Mouse (Mus musculus) induced T-regulatory cell, adult 2 months (primary cell): ENCODE measurements around the gene Exoc4.
A peak's percentile ranks its signal among the peaks of the same experiment; 100 is the strongest.

Source experiments
- DNase-seq: peaks from one replicate; pipeline ENCODE4 v3.0.0-alpha.2; 2012; ENCODE audit warnings: low read depth

The Exoc4 gene

DNA sequence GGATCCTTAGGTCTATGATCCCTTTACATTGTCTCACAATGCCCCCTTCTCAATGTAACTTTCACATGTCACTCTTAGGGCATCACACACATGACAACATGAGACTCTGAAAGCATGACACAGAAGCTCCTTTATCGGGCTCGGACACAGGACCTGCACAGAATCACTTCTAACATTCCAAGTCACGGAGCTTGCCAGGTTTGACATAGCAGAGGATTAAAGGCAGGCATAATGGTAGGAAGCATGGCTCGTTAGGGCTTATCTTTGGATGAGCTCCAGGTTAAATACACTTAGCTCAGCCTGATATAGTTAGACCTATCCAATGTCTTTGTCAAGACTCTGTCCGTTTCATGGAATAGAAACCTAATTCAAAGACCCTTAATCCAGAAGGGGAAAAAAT is 690.3 kb downstream of the Exoc4 start:
- DNase-seq, result no peak

DNA sequence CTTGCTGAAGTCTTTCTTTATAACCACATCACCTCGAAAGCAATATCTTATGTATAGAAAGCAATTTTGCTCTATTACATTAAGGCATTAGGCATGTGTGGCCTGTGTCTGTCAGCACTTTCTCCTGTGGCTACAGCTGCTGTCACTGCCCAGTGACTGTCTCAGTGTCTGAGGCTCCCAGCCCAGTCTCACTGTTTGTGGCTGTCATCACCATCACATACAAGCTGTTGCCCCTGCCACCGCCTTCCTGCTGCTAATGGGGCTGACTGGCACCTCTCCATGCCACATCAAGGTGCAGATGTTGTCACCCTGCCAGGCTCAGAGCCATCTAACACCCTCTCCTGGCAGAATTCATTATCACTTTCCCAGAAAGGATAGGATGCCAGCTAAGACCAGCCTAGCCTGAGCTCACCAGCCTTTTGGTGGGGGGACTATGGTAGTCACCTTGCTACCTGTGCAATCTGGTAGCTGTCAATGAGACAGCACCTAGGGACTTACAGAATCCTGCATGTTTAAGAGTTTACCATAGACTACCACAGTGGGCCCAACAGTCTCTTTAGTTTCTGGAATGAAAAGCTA is 698.1 kb downstream of the Exoc4 start:
- no peak for DNase-seq

DNA sequence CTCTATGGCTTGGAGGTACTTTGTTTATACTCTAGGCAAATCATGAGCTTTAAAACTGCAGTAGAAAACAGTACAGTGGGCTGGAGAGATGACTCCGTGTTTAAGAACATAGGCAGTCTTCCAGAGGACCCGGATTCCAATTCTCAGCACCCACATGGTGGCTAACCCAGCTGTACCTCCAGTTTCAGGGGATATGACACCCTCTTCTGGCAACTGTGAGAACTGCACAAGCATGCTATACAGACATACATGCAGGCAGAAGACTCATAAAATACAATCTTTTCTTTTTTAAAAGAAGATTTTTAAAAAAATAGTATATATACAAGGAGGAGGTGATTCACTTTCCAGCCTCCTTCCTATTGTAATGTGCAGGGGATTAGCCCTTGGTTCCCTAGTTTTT is 701.2 kb downstream of the Exoc4 start:
- peak; percentile 6 for DNase-seq

DNA sequence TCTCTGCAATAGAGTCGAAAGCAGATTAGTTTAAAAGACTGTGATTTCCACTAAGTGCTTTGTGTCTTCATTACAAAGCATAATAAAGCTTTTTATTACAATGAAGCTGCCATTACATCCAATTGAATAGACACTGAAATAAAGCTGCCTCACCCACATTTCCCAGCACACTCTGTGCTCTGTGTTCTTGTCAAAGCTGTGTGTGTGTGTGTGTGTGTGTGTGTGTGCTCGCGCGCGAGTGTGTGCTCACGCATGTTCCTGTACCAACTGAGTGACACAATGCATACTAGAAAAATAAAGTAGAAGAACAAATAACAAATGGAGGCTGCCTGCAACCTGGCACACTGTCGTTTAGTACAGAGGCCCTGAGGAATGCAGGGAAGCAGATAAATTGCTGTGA is 706.6 kb downstream of the Exoc4 start:
- no peak for DNase-seq

DNA sequence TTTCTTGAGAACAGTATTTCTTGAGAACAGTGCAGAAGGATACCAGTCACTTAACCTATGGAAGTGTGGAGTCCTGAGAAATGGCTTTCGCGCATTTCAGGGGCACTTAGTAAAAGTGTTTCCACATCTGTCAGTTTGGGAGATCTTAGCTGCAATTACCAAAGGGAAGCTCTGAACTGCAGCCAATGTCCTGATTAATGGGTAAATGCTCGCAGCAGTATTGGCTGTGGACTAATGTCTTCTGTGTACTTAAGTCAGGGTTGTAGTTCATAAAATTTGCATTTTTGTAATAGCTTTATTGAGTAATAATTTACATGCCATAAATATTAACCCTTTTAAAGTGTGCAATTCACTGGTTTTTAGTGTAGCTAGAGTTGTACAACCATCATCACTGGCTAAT is 709.4 kb downstream of the Exoc4 start:
- no peak for DNase-seq

DNA sequence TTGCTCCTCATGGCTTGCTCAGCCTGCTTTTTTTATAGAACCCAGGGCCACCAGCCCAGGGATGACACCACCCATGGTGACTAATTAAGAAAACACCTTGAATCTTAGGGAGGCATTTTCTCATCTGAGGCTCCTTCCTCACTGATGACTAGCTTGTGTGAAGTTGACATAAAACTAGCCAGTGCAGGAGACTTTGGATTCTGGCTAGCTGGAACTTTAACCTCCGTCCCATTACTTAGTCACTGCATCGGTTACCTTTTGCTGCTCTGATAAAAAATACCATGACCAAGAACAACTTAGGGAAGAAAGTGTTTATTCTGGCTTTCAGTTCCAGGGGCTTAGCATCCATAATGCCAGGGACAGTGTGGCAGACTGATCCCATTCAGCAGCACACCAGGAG is 711.9 kb downstream of the Exoc4 start:
- DNase-seq, result no peak

DNA sequence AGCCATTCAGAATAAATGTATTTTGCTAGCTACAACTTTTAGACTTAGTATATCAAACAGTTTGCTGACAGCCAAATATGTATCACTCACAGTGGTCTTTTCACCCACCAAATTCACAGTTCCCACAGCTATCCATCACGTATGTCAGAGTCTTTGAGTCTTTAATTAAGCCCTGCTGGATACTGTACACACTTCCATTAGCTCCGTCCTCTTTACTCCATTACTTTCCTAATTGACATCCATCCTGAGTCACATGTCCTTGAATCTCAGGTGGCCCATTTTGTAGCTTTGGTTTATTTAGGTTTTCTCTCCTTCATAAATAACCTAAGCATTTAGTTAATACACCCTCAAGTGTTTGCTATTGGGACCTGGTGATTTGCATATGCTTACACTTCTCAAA is 714.2 kb downstream of the Exoc4 start:
- DNase-seq, result no peak

DNA sequence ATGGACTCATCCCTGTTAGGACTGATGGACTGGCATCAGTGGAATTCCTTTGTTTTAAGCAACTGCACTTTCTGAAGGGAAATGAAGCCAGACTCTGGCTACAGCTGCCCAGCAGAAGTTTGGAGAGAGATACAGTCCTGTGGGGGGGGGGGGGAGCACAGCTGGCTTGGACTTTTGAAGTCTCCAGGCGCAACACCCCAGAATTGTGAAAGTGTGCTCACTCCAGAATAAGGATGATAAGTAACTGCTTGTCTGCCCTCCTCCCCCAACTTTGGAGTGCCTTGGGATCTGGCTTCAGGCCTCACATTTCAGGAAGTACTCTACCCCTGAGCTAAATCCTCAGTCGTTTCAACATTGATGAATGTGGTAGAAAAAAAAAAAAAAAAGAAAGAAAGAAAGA is 716.7 kb downstream of the Exoc4 start:
- DNase-seq, result no peak

DNA sequence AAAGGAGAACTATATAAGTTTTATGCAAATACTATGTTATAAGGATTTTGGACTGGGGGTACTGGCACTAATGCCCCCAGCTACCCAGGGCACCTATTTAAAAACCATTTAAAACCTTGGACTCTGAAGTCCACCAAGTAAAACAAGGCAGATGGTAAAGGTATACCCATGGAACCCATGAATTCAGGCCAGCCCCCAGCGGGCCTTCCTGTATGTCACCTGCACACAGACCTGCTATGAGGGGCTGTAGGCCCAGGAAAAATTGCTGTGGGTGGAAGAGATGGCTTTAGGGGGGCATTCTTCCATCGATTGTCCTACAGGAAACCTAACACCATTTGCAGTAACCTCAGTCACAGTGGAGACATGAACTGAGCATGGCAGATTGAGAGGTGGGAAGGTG is 719.9 kb downstream of the Exoc4 start:
- no peak for DNase-seq

DNA sequence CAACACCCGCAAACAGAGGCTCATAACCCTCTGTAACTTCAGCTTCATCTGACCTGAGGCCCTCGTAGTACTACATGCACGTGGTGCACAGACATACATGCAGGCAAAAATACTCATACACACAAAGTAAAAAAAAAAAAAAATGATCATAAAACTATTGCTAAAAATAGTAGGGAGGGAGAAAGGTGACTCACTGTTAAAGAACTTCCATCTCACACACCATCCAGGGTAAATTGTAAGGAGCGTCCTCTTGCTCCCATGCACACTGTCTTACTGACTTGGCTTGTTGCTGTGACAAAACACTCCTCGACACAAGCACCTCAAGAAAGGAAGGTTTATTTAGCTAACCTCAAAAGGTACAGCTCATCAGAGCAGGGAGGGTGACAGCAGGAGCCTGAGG is 723.9 kb downstream of the Exoc4 start:
- no peak for DNase-seq

DNA sequence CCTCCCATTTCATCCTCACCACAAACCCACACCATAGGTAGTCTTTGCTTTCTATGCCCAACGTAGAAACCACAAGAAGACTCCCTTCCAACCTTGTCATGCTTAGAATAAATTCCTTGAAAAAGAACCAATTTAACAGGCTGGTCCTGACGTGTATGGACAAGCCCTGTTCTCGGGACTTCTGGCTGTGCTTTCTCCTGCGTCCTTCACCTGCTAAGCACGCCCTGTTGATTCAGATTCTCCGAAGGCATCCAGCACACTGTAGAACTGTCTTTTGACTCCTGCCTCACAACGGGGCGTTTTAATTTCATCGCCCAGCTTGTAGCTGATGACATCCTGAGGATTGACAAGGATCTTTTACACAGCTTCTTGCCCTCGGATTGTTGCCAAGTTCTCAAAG is 727.7 kb downstream of the Exoc4 start:
- DNase-seq, result no peak

DNA sequence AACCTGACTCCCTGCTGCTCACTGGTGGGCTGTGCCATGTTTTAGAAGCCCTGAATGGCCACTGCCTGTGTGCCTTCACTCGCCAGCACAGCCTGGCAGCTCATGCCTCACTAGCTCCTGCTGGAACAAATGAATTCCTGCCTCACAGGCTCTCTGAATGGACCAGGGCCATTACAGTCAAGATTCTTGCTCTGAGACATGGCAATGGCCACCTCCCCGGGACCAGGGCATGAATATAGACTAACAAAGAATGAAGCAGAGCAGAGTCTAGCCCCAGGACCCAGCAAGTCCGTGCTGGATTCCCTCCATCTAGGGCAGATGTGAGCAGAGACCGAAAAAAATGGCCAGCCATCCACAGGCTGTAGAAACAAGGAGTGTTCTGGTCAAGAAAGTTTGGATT is 728.6 kb downstream of the Exoc4 start:
- DNase-seq, result no peak

DNA sequence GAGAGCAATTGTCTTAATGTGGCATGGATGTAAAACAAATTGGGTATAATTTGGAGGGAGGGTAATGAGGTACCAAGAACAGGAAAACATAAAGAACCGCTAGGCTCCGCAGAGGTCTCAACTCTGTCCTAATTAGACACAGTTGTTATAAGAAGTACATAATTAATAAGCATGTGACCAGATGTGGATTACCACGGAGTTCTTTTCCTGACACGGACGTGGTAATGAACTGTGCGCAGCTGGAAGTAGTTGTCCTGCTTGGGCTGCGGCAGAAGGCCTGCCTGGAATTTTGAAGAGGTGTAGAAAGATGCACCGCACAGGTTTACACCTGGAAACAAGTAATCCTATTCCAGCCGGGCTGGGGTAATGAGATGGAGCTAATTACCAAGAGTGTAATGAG is 729.0 kb downstream of the Exoc4 start:
- DNase-seq, result no peak

DNA sequence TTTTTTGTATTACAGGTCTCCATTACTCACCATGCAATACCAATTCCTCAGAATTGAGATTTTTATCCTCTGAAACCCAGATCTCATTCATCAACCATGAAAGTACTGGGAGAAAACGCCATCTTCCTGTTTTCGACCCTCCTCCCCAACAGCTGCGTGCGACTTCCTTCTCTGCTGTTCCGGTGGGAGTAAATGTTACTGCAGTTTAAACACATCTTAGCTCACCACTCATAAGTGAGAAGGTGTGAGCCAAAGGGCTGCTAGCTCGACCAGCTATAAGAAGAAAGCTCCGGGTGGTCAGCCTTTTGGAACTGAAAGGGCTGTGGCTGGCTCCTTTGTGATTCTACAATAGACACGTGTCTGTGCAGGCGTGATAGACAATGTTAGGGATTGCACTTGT is 733.8 kb downstream of the Exoc4 start:
- DNase-seq, result no peak

DNA sequence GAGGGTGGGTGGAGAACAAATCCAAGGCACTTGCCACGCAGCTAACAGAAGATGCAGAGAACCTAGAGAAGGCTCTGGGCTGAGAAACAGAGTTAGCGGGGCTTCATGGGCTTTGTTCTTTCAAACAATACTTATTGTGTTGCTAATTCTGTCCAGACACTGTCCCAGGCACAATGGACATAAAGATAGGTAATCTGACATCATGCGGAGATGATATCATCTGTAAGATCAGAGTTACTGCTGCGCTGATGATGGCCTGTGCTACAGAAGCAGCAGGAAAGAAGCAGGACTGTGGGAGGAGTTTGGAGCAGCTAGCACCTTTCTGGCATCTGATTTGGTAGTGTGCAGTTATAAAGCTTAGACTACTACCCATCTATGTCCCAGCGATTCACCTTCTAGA is 738.2 kb downstream of the Exoc4 start:
- no peak for DNase-seq

DNA sequence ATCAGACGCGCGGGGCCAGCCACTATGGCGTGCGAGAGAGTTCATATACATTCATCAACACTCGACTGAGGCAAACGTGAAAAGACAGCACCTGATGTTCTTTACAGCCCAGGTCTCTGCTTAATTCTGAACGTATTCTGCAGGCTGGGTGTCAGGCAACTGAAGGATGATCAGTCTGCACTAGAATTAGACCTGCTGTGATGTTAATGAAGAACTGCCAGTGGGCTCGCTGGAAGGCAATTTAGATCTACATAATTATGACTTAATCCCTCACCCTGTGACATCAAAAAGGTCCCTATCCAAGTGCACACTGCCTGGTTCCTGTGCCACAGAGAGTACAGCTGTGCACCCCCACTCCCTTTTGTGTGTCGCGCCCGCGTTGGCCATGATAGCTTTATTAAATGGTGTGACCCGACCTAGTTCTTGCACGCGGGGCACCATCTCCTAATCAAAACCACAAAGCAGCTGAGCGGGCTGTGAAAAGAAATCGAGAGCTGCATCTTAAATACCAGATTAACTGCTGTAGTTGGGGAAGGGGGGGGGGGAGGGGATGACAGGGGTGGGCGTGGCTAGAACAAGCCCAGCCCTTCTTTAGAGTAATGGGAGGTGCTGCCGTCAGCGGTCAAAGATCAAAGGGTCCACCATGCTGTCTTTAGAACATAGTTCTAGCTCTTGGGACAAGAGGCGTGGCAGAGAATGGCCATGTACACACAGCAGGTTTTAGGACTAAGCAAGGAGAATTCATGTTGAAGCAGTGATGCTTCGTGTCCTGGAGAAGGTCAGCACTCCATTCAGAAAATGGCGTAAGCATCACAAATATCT is 743.5 kb downstream of the Exoc4 start:
- no peak for DNase-seq

DNA sequence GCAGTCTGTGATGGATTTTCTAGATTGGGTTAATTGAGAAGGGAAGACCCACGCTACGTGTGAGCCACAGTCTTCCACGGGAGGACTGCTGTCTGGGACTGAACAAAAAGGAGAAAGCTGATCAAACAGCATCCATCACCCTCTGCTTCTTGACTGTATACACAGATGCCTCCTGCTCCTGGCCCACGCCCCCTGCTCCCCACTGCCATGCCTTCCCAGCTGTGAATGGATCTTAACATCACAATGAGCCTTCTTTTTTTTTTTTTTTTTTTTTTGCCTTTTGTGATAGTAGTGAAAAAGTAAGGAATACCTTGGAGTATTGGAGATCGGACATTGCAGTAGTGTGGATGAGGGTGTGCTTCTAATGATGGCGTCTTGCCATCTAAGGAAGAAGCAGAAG is 745.0 kb downstream of the Exoc4 start:
- no peak for DNase-seq

DNA sequence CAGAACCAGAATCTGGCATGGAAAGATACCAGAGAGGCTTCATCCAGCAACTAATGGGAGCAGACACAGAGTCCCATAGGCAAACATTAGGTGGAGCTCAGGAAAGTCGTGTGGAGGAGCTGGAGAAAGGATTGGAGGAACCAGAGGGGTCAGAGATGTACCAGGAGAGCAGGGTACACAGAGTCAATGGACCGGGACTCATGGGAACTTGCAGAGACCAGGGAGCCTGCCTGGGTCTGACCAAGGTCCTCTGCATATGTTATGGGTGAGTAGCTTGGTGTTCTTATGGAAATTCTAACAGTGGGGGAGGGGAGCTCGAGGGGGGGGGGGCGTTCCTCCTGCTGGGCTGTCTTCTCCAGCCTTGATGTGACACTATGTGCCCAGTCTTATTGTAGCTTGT is 749.7 kb downstream of the Exoc4 start:
- no peak for DNase-seq

DNA sequence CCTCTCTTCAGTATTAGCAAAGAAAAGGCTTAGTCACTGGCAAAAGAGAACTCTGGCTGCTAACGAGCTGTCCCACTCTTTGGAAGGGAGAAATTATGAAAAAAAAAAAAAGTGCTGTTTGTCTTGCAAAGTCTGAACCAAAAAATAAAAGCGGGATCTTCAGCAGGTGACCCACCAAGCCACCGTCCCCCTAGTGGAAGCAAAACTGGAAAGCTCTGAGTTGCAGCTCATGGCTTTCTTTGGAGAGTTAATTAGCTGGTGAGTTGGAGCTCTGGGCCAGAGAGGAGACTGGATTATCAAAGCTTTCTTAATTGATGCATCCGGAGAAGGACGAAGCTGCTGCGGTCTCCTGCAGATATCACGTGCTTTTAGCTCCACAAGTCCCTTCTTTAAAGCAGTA is 750.6 kb downstream of the Exoc4 start:
- no peak for DNase-seq

DNA sequence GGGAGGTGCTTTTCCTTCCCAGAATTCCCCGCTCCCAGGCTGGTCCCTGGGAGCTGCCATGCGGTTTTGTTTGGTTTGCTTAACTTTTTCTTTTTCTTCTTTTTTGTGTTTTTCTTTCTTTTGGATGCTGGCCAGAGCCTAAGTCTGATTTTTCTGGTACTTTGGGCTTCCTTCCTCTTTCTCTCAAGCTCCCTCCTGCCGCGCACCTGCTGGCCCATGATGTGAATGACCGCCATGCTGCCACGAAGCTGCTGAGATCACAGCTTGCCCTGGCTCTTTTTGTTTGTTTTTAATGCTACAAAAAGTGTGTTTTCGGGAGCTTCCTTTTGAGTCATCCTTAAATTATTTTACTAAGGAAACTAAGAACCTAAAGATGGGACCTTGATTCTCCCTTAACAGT is 751.8 kb downstream of the Exoc4 start:
- no peak for DNase-seq

DNA sequence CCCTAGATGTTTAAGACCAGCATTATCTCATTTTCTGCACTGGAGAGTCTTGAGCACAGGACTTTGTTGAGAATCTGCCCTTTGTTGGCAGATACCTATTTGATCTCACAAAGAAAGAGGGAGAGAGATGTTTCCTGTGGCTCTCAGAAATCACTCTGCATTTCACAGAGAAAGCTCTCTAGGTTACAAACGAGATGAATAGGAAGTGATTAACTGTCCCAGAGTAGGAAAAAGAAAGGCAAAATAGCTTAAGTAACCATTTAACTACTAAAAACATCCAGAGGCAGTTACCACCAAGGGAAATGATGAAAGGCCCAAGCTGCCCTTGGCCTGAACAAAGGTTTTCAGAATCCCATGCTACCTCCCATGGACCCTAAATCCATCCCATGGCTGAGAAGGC is 754.1 kb downstream of the Exoc4 start:
- no peak for DNase-seq

DNA sequence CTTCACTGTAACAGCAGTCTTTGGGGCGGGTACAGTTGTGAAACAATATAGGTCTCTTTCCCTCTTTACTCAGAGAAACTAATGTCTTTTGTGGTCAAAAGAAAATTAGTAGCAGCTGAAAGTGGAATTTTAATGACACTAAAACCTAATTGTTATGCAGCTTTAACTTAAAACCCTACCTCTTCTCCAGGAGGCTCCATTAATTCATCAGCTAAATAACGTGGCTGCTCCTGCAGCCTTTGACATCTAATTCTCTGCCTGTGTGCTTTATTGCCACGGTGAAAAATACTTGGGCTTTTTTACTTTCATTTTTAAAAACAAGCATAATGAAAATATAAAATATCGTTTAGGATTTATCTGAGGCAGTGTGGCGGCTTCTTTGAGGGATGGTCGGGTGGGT is 764.6 kb downstream of the Exoc4 start:
- DNase-seq, result no peak
